Mouse (Mus musculus) E14TG2a.4 (cell line): ENCODE results near the gene Asic3.

Experiments used
- CTCF ChIP-seq: conservative IDR thresholded peaks from 2 replicates; pipeline ENCODE4 v1.5.1; 2014; ENCODE audit warnings: low read length
- NANOG ChIP-seq: IDR thresholded peaks from 2 replicates; pipeline ENCODE4 v1.6.1; 2014; ENCODE audit warnings: borderline replicate concordance, low read length, mixed read lengths
- POU5F1 ChIP-seq: IDR thresholded peaks from 2 replicates; pipeline ENCODE4 v1.6.1; 2014; ENCODE audit warnings: low read length, borderline replicate concordance

DNA sequence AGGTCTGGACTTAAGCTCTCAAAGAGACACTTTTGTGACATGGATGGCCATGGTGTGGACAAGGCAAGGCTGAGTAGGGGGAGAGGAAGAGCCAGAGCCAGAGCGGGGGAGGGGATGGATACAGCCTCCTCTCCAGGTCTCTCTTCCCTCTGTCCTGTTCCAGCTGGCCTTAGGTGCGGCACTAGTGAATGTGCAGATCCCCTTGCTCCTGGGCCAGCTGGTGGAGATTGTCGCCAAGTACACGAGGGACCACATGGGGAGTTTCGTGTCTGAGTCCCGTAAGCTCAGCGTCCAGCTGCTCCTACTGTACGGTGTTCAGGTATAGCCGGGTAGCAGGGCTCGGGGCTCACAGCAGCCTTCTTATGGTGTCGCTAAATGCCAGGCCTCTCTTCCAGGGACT lies 12.8 kb upstream of the Asic3 start:
- TF ChIP-seq CTCF (no peak), POU5F1 (no peak), NANOG (no peak)
